Comparison of ENCODE assay signal across 20 mouse cellular contexts in genomic region chr9:65552711-65553110, GRCm38 (mm10). TPM values are rescaled to one million over a fixed set of nuclear protein-coding genes. Genes with fewer than 3 reads are reported as not detected.
DNase-seq lines count a peak whose midpoint lies in the region; ATAC-seq and TF ChIP-seq lines count a peak whose summit lies in the region.
"Had no signal": no experiment of that assay in that cellular context is flagged by ENCODE, and none has a peak within 500 bp of the region (broad histone marks: within the 10 kb centered on the region; RNA-seq: fewer than 3 reads in every experiment).

No protein-coding gene starts in this region.

- H3K9me3 ChIP-seq in lung, embryonic 14.5 days (ENCODE audit: low read depth, low read length): no peaks in the 10 kb centered on the region
- H3K9me3 ChIP-seq in liver, embryonic 16.5 days (replicated peaks; ENCODE audit: control insufficient read depth, low read length): no peaks in the 10 kb centered on the region
- H3K9me3 ChIP-seq: forebrain, embryonic 13.5 days; limb, embryonic 15.5 days; midbrain, embryonic 13.5 days; neural tube, embryonic 15.5 days had no signal

- ATAC-seq in lung, embryonic 14.5 days (ENCODE audit: insufficient read depth): no peak
- no peak for ATAC-seq in liver, embryonic 16.5 days (ENCODE audit: low read depth)
- ATAC-seq: forebrain, embryonic 13.5 days; hindbrain, postnatal 0 days; midbrain, embryonic 13.5 days; Patski had no signal

- peaks cover 24% of the 10 kb centered on the region for H3K36me3 ChIP-seq in lung, embryonic 14.5 days (ENCODE audit: insufficient read depth)
- peaks cover 34% of the 10 kb centered on the region for H3K36me3 ChIP-seq in liver, embryonic 16.5 days (ENCODE audit: control insufficient read depth, insufficient read depth)

- TF ChIP-seq CTCF in gastrocnemius, adult 2 months (IDR thresholded peaks at IDR 0.05): no peak
- no peak for TF ChIP-seq CTCF in lung, embryonic 14.5 days (IDR thresholded peaks at IDR 0.05; ENCODE audit: low read depth)

- H3K4me1 ChIP-seq in lung, embryonic 14.5 days (ENCODE audit: insufficient read depth): peaks cover 40% of the 10 kb centered on the region
- H3K4me1 ChIP-seq in brown adipose tissue, adult 24 weeks (ENCODE audit: control insufficient read depth, insufficient read depth, insufficient read length, low read length): peaks cover 34% of the 10 kb centered on the region
- H3K4me1 ChIP-seq in liver, embryonic 16.5 days (ENCODE audit: control insufficient read depth, low read depth, low read length): peaks cover 81% of the 10 kb centered on the region

- H3K4me3 ChIP-seq in gastrocnemius, adult 2 months: no peak overlapping the region
- no peak overlapping the region for H3K4me3 ChIP-seq in lung, embryonic 14.5 days (ENCODE audit: low read depth, low read length)
- no peak overlapping the region for H3K4me3 ChIP-seq in brown adipose tissue, adult 24 weeks (ENCODE audit: insufficient read depth, low read depth, low read length)
- no peak overlapping the region for H3K4me3 ChIP-seq in liver, embryonic 16.5 days (ENCODE audit: low read depth, low read length)
- H3K4me3 ChIP-seq: forebrain, embryonic 13.5 days; limb, embryonic 15.5 days; midbrain, embryonic 13.5 days; neural tube, embryonic 15.5 days had no signal

- H3K4me2 ChIP-seq in lung, embryonic 14.5 days: no peak overlapping the region
- no peak overlapping the region for H3K4me2 ChIP-seq in liver, embryonic 16.5 days (ENCODE audit: low read depth, low read length)
- H3K4me2 ChIP-seq: forebrain, embryonic 13.5 days; limb, embryonic 15.5 days; midbrain, embryonic 13.5 days; neural tube, embryonic 15.5 days had no signal

- H3K27me3 ChIP-seq in lung, embryonic 14.5 days (ENCODE audit: insufficient read depth, low read length): no peaks in the 10 kb centered on the region
- no peaks in the 10 kb centered on the region for H3K27me3 ChIP-seq in liver, embryonic 16.5 days (ENCODE audit: control insufficient read depth, insufficient read depth, low read depth, low read length)
- H3K27me3 ChIP-seq: forebrain, embryonic 13.5 days; limb, embryonic 15.5 days; midbrain, embryonic 13.5 days; neural tube, embryonic 15.5 days; Patski had no signal

- no peak for DNase-seq in gastrocnemius, adult 2 months
- no peak for DNase-seq in gastrocnemius, postnatal 10 days
- no peak for DNase-seq in lung, embryonic 14.5 days
- DNase-seq in lung, adult 18-20 months: no peak
- no peak for DNase-seq in neural tube, embryonic 10.5 days (ENCODE audit: extremely low spot score, low spot score)
- no peak for DNase-seq in layer of hippocampus, adult 11-12 months (ENCODE audit: low spot score)
- DNase-seq: cerebellum, postnatal 14 days; embryo, embryonic 11 days; kidney, postnatal 4 days; right cerebral cortex, postnatal 25 days had no signal

- peak overlapping the region; percentile 92 for H3K27ac ChIP-seq in gastrocnemius, adult 2 months
- peak overlapping the region; percentile 9; the same call in 1 of the 2 replicates for H3K27ac ChIP-seq in lung, embryonic 14.5 days (ENCODE audit: low read depth)
- peak overlapping the region; percentile 93 for H3K27ac ChIP-seq in brown adipose tissue, adult 24 weeks (replicated peaks; ENCODE audit: low read depth, low read length)
- peak overlapping the region; percentile 58 for H3K27ac ChIP-seq in liver, embryonic 16.5 days (ENCODE audit: low read length)
- H3K27ac ChIP-seq: forebrain, embryonic 13.5 days; hindbrain, postnatal 0 days; midbrain, embryonic 13.5 days; neural tube, embryonic 15.5 days had no signal

- 86% methylated on average over 2 of the region's 2 CpGs for WGBS in lung, embryonic 14.5 days
- 90% methylated on average over 2 of the region's 2 CpGs for WGBS in liver, embryonic 16.5 days (ENCODE audit: insufficient replicate concordance)

- intact Hi-C loops in gastrocnemius, adult 2 months (cut with DNase I): no loop called here

- no peak overlapping the region for H3K9ac ChIP-seq in lung, embryonic 14.5 days
- H3K9ac ChIP-seq in liver, embryonic 16.5 days (ENCODE audit: low read depth, low read length): no peak overlapping the region
- H3K9ac ChIP-seq: forebrain, embryonic 13.5 days; limb, embryonic 15.5 days; midbrain, embryonic 13.5 days; neural tube, embryonic 15.5 days had no signal

RNA-seq across cellular contexts. Expression of gene Plekho2, which starts 27.1 kb away (rescaled TPM):
- 1 to 10 TPM; 4.4 to 4.5 TPM for total RNA-seq in gastrocnemius, adult 2 months (2021)
- 10 to 100 TPM; 11.4 to 17.3 TPM for total RNA-seq in gastrocnemius, postnatal 10 days (2021)
- polyA plus RNA-seq in lung, embryonic 14.5 days (2014; fragmentation: Nextera tagmentation; extraction: Ambion mirVana): 20.9 and 21.8 TPM in 2 replicates
- polyA plus RNA-seq in brown adipose tissue, adult 24 weeks (2012; ENCODE audit: insufficient read depth, insufficient read length, missing spikeins): 6.2 and 7.5 TPM in 2 replicates
- 23.1 and 24.5 TPM in 2 replicates for polyA plus RNA-seq in liver, embryonic 16.5 days (2015; fragmentation: Nextera tagmentation; extraction: Ambion mirVana)

RNA-seq across cellular contexts. Expression of gene Ankdd1a, which starts 32.7 kb away (rescaled TPM):
- total RNA-seq in gastrocnemius, adult 2 months (2021): not detected
- not detected for total RNA-seq in gastrocnemius, postnatal 10 days (2021)
- polyA plus RNA-seq in lung, embryonic 14.5 days (2014; fragmentation: Nextera tagmentation; extraction: Ambion mirVana): 0.12 TPM in 1 of 2 replicates, not detected in the other
- polyA plus RNA-seq in brown adipose tissue, adult 24 weeks (2012; ENCODE audit: insufficient read depth, insufficient read length, missing spikeins): not detected in 2 replicates
- polyA plus RNA-seq in liver, embryonic 16.5 days (2015; fragmentation: Nextera tagmentation; extraction: Ambion mirVana): 0.06 TPM in 1 of 2 replicates, not detected in the other
- total RNA-seq: hematopoietic stem cell, adult 5-6 weeks had no signal
- polyA plus RNA-seq: forebrain, embryonic 13.5 days; Patski; testis, adult 2 months had no signal

RNA-seq across cellular contexts. Expression of gene Pif1, which starts 34.2 kb away (rescaled TPM):
- not detected for total RNA-seq in gastrocnemius, adult 2 months (2021)
- total RNA-seq in gastrocnemius, postnatal 10 days (2021): 1 to 10 TPM in 1 of 2 experiments, under 1 TPM in 1; 0.92 to 1.4 TPM
- 16.1 and 18.4 TPM in 2 replicates for polyA plus RNA-seq in lung, embryonic 14.5 days (2014; fragmentation: Nextera tagmentation; extraction: Ambion mirVana)
- not detected in 2 replicates for polyA plus RNA-seq in brown adipose tissue, adult 24 weeks (2012; ENCODE audit: insufficient read depth, insufficient read length, missing spikeins)
- polyA plus RNA-seq in liver, embryonic 16.5 days (2015; fragmentation: Nextera tagmentation; extraction: Ambion mirVana): 9.6 and 10.9 TPM in 2 replicates

Comparison
In these comparisons a context has a peak if more than half of its experiments do, and no peak if none do; other contexts are left out.
1. H3K27ac ChIP-seq: peak in every context shown above with its lines; median percentile 93 in brown adipose tissue, adult 24 weeks; 92 in gastrocnemius, adult 2 months; 58 in liver, embryonic 16.5 days; 9 in lung, embryonic 14.5 days.